Mouse (Mus musculus) MEL (cell line): ENCODE results near the gene Rps15. TPM values are rescaled to one million over a fixed set of nuclear protein-coding genes. Genes with fewer than 3 reads are reported as not detected.

ENCODE experiments used
- DNase-seq: peaks from one replicate; pipeline ENCODE4 v3.0.0; 2011; ENCODE audit warnings: low read depth, low spot score
- H3K27ac ChIP-seq: 2 replicates; pipeline ENCODE4 v1.5.1; 2012; ENCODE audit warnings: low read depth, mild to moderate bottlenecking, control low read depth, low read length, moderate library complexity; ENCODE audit not compliant: control insufficient read depth
- H3K27me3 ChIP-seq, 2 experiments: fragments of 150-350 bp in 1 of 2; sonication (generic) in 1 of 2; 2 replicates each; pipeline ENCODE4 v1.6.1; 2012; ENCODE audit warnings: low read length in 2 of 2, mild to moderate bottlenecking in 2 of 2, improper control_type of control experiment in 1 of 2, moderate library complexity in 1 of 2; ENCODE audit not compliant: insufficient read depth in 2 of 2, control insufficient read depth in 1 of 2
- H3K36me3 ChIP-seq, 2 experiments: 2 replicates each; pipeline ENCODE4 v1.6.1; 2012 to 2014; ENCODE audit warnings: low read length in 2 of 2, improper control_type of control experiment in 1 of 2, inconsistent platforms in 1 of 2, mild to moderate bottlenecking in 1 of 2; ENCODE audit not compliant: insufficient read depth in 2 of 2, control insufficient read depth in 1 of 2
- H3K4me1 ChIP-seq, 2 experiments: fragments of 150-350 bp in 1 of 2; sonication (generic) in 1 of 2; 2 replicates each; pipeline ENCODE4 v1.6.1; 2012; ENCODE audit warnings: low read length in 2 of 2, improper control_type of control experiment in 1 of 2, mild to moderate bottlenecking in 1 of 2; ENCODE audit not compliant: insufficient read depth in 2 of 2, control insufficient read depth in 1 of 2
- H3K4me3 ChIP-seq, 2 experiments: fragments of 150-350 bp in 1 of 2; sonication (generic) in 1 of 2; 2 replicates each; pipeline ENCODE4 v1.5.1; 2012; ENCODE audit warnings: low read depth in 2 of 2, low read length in 2 of 2, mild to moderate bottlenecking in 2 of 2, moderate library complexity in 2 of 2, control low read depth in 1 of 2, improper control_type of control experiment in 1 of 2; ENCODE audit not compliant: control insufficient read depth in 1 of 2, insufficient read depth in 1 of 2
- H3K79me2 ChIP-seq: 2 replicates; pipeline ENCODE4 v1.6.1; 2012; ENCODE audit warnings: mild to moderate bottlenecking, low read length, moderate library complexity; ENCODE audit not compliant: control insufficient read depth, poor library complexity, insufficient read depth
- H3K9ac ChIP-seq: 2 replicates; pipeline ENCODE4 v1.6.1; 2012; ENCODE audit warnings: low read depth, mild to moderate bottlenecking, control low read depth, low read length, moderate library complexity; ENCODE audit not compliant: control insufficient read depth, poor library complexity, severe bottlenecking
- H3K9me3 ChIP-seq: fragments of 150-350 bp; sonication (generic); replicated peaks from 2 replicates; pipeline ENCODE4 v1.6.1; 2012; ENCODE audit warnings: mild to moderate bottlenecking, low read length, improper control_type of control experiment, moderate library complexity; ENCODE audit not compliant: insufficient read depth
- BHLHE40 ChIP-seq: IDR thresholded peaks from 2 replicates; pipeline ENCODE4 v1.6.1; 2012; ENCODE audit warnings: low read depth, mild to moderate bottlenecking, inconsistent platforms, low read length, improper control_type of control experiment, borderline replicate concordance
- CHD2 ChIP-seq: IDR thresholded peaks from 2 replicates; pipeline ENCODE4 v1.6.1; 2011; ENCODE audit warnings: low read length, improper control_type of control experiment
- CTCF ChIP-seq, 3 experiments: IDR thresholded peaks in 2 of 3; conservative IDR thresholded peaks in 1 of 3; 2 replicates each; pipeline ENCODE4 v1.5.1; 2011 to 2012; ENCODE audit warnings: low read length in 3 of 3, low read depth in 2 of 3, mild to moderate bottlenecking in 2 of 3, improper control_type of control experiment in 1 of 3, inconsistent platforms in 1 of 3, mixed read lengths in 1 of 3, moderate library complexity in 1 of 3; ENCODE audit not compliant: control insufficient read depth in 1 of 3, insufficient read depth in 1 of 3, poor library complexity in 1 of 3, severe bottlenecking in 1 of 3
- ELF1 ChIP-seq: IDR thresholded peaks from 2 replicates; pipeline ENCODE4 v1.6.1; 2014; ENCODE audit warnings: low read depth, mild to moderate bottlenecking, inconsistent platforms, low read length, improper control_type of control experiment, moderate library complexity
- KAT2A ChIP-seq: conservative IDR thresholded peaks from 2 replicates; pipeline ENCODE4 v1.6.1; 2012; ENCODE audit warnings: low read depth, low read length, improper control_type of control experiment, inconsistent platforms
- MAFK ChIP-seq: IDR thresholded peaks from 2 replicates; pipeline ENCODE4 v1.6.1; 2011; ENCODE audit warnings: low read depth, mild to moderate bottlenecking, low read length, improper control_type of control experiment, borderline replicate concordance
- MAZ ChIP-seq: IDR thresholded peaks from 2 replicates; pipeline ENCODE4 v1.6.1; 2012; ENCODE audit warnings: low read depth, mild to moderate bottlenecking, inconsistent platforms, low read length, improper control_type of control experiment
- MEF2A ChIP-seq: IDR thresholded peaks from 2 replicates; pipeline ENCODE4 v1.6.1; 2014; ENCODE audit warnings: low read depth, mild to moderate bottlenecking, inconsistent platforms, low read length, improper control_type of control experiment; ENCODE audit not compliant: poor library complexity, insufficient replicate concordance, severe bottlenecking; ENCODE audit errors: extremely low read depth
- MXI1 ChIP-seq: IDR thresholded peaks from 2 replicates; pipeline ENCODE4 v1.6.1; 2011; ENCODE audit warnings: mild to moderate bottlenecking, low read depth, low read length, improper control_type of control experiment
- MYB ChIP-seq: IDR thresholded peaks from 2 replicates; pipeline ENCODE4 v1.6.1; 2011; ENCODE audit warnings: mild to moderate bottlenecking, low read depth, low read length, improper control_type of control experiment
- MYC ChIP-seq: IDR thresholded peaks from 2 replicates; pipeline ENCODE4 v1.6.1; 2011; ENCODE audit warnings: low read depth, mild to moderate bottlenecking, low read length, improper control_type of control experiment, moderate library complexity
- NELFE ChIP-seq: IDR thresholded peaks from 2 replicates; pipeline ENCODE4 v1.6.1; 2011; ENCODE audit warnings: low read depth, low read length, improper control_type of control experiment
- NRF1 ChIP-seq: IDR thresholded peaks from 2 replicates; pipeline ENCODE4 v1.6.1; 2014; ENCODE audit warnings: low read depth, mild to moderate bottlenecking, inconsistent platforms, low read length, improper control_type of control experiment, moderate library complexity; ENCODE audit not compliant: poor library complexity, insufficient read depth, severe bottlenecking
- POLR2A ChIP-seq, 2 experiments: IDR thresholded peaks; 2 replicates each; pipeline ENCODE4 v1.6.1; 2011 to 2012; ENCODE audit warnings: low read length in 2 of 2, mild to moderate bottlenecking in 2 of 2, control low read depth in 1 of 2, improper control_type of control experiment in 1 of 2, low read depth in 1 of 2, moderate library complexity in 1 of 2; ENCODE audit not compliant: control insufficient read depth in 1 of 2, insufficient read depth in 1 of 2, poor library complexity in 1 of 2
- POLR2AphosphoS2 ChIP-seq: IDR thresholded peaks from 2 replicates; pipeline ENCODE4 v1.6.1; 2011; ENCODE audit warnings: low read length, improper control_type of control experiment
- POLR2AphosphoS5 ChIP-seq: IDR thresholded peaks from 2 replicates; pipeline ENCODE4 v1.6.1; 2012; ENCODE audit warnings: low read depth, borderline replicate concordance, mild to moderate bottlenecking, inconsistent platforms, low read length, moderate library complexity, mixed read lengths
- RAD21 ChIP-seq: IDR thresholded peaks from 2 replicates; pipeline ENCODE4 v1.6.1; 2011; ENCODE audit warnings: mild to moderate bottlenecking, low read depth, low read length, improper control_type of control experiment
- SIN3A ChIP-seq: IDR thresholded peaks from 2 replicates; pipeline ENCODE4 v1.6.1; 2012; ENCODE audit warnings: low read length, improper control_type of control experiment, inconsistent platforms
- SMC3 ChIP-seq: IDR thresholded peaks from 2 replicates; pipeline ENCODE4 v1.6.1; 2011; ENCODE audit warnings: low read depth, low read length, improper control_type of control experiment
- TBP ChIP-seq: IDR thresholded peaks from 2 replicates; pipeline ENCODE4 v1.8.0; 2011; ENCODE audit warnings: low read depth, low read length, improper control_type of control experiment
- UBTF ChIP-seq: IDR thresholded peaks from 2 replicates; pipeline ENCODE4 v1.6.1; 2012; ENCODE audit warnings: low read depth, mild to moderate bottlenecking, inconsistent platforms, low read length, improper control_type of control experiment, moderate library complexity, borderline replicate concordance; ENCODE audit not compliant: insufficient read depth
- USF1 ChIP-seq: IDR thresholded peaks from 2 replicates; pipeline ENCODE4 v1.6.1; 2014; ENCODE audit warnings: low read depth, mild to moderate bottlenecking, inconsistent platforms, low read length, improper control_type of control experiment, moderate library complexity
- USF2 ChIP-seq, 2 experiments: IDR thresholded peaks; 2 replicates each; pipeline ENCODE4 v1.6.1; 2011 to 2012; ENCODE audit warnings: improper control_type of control experiment in 2 of 2, low read length in 2 of 2, borderline replicate concordance in 1 of 2, inconsistent platforms in 1 of 2, low read depth in 1 of 2, mild to moderate bottlenecking in 1 of 2; ENCODE audit not compliant: insufficient read depth in 1 of 2
- ZMIZ1 ChIP-seq: IDR thresholded peaks from 2 replicates; pipeline ENCODE4 v1.6.1; 2012; ENCODE audit warnings: low read depth, mild to moderate bottlenecking, inconsistent platforms, low read length, improper control_type of control experiment, moderate library complexity
- polyA plus RNA-seq, 2 experiments: library from polyadenylated mRNA; stranded (reverse) in 1 of 2; unstranded in 1 of 2; fragments of >175 nt in 1 of 2; fragments of >200 nt in 1 of 2; gene quantifications; 2 replicates each; pipeline versions ENCODE4 v1.2.1 to v1.2.4; 2012; ENCODE audit warnings: low replicate concordance in 2 of 2, low read depth in 1 of 2; ENCODE audit not compliant: insufficient read length in 2 of 2, insufficient read depth in 1 of 2, missing spikeins in 1 of 2
- total RNA-seq: library from RNA; depleted of rRNA; stranded (reverse); fragments of 300-350 nt; gene quantifications from 2 replicates; pipeline ENCODE4 v1.2.3, GENCODE M21; 2012

The Rps15 gene
- total and polyA plus RNA-seq, 3 experiments = 1,331 to 4,320 (median 3,905) TPM

DNA sequence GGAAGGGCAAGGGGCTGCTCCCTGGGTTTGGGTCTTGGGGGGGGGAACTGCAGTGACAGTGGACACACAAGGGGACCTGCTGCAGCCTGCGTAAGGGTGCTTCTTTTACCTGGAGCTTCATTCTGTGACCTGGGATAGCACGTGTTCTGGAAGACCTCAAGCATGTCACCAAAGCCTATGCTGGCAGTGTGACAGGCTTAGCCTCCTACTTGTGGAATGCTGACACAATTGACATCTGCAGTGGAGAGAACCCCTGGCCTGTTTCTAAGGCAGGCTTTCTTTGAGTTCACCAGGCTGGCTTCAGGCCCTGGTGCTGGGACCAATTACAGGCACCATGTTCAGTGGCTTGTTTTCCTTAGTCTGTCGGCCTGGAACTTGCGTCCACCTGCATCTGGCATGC lies 2.1 kb downstream of the Rps15 start:
- peaks cover 6 to 9% of the 10 kb centered on the region in 2 experiments; a peak in 3 of 4 replicates for H3K36me3 ChIP-seq
- H3K9ac ChIP-seq = peak overlapping the region; percentile 98

GRCm38 (mm10) chr10:80294788-80295303 lies 2.6 kb downstream of the Rps15 start:
- peak overlapping the region; percentile 98 for H3K9ac ChIP-seq
- DNase-seq = peak; percentile 74
- no peaks in the 10 kb centered on the region for H3K9me3 ChIP-seq
- peaks cover 19% of the 10 kb centered on the region for H3K79me2 ChIP-seq
- TF ChIP-seq SIN3A (peak; percentile 25; the same call in 1 of the 2 replicates), RAD21 (no peak), CHD2 (peak; percentile 51; the same call in 1 of the 2 replicates), MAFK (no peak), NELFE (peak; percentile 42; the same call in 1 of the 2 replicates), TBP (0 out of 2 replicates have a peak, but pooled peaks have one; percentile 10), USF2 (IDR thresholded peaks at IDR 0.05; ENCODE audit: borderline replicate concordance in 1 of 2, insufficient read depth in 1 of 2, low read depth in 1 of 2, low read length in 2 of 2) (no peak), KAT2A (no peak), ZMIZ1 (peak; percentile 91), BHLHE40 (0 out of 2 replicates have a peak, but pooled peaks have one; percentile 16), SMC3 (peak; percentile 6; the same call in 1 of the 2 replicates), CTCF (IDR thresholded peaks at IDR 0.05 in 2 of 3, conservative IDR thresholded peaks at IDR 0.05 in 1 of 3; ENCODE audit: control insufficient read depth in 1 of 3, insufficient read depth in 1 of 3, low read depth in 2 of 3, low read length in 3 of 3, poor library complexity in 1 of 3, severe bottlenecking in 1 of 3) (no peak), POLR2AphosphoS2 (peak; percentile 96), POLR2AphosphoS5 (peak; percentile 89; the same call in 1 of the 2 replicates), MAZ (no peak), NRF1 (no peak), MYB (peak; percentile 26; the same call in 1 of the 2 replicates), MYC (no peak), UBTF (no peak), ELF1 (no peak), MEF2A (0 out of 2 replicates have a peak, but pooled peaks have one; percentile 27), POLR2A (IDR thresholded peaks at IDR 0.05; ENCODE audit: control insufficient read depth in 1 of 2, insufficient read depth in 1 of 2, low read depth in 1 of 2, low read length in 2 of 2, poor library complexity in 1 of 2) (peak in 1 of 2 experiments; percentile 66; a peak in 3 of 4 replicates), MXI1 (peak; percentile 53)
- TF ChIP-seq, all 39 proteins: peak for 13
- Histone ChIP-seq H3K27me3 (no peaks in the 10 kb centered on the region), H3K4me3 (0 out of 4 replicates have a peak overlapping the region, but pooled peaks of 1 of the 2 experiments have one; percentile 95), H3K36me3 (peaks cover 6 to 9% of the 10 kb centered on the region in 2 experiments; a peak in 3 of 4 replicates), H3K27ac (no peak overlapping the region), H3K4me1 (peaks cover 0 to 23% of the 10 kb centered on the region in 2 experiments; a peak in 2 of 4 replicates)

More for the DNA sequence above, 2.1 kb downstream of the Rps15 start:
- Histone ChIP-seq H3K27ac (0 out of 2 replicates have a peak overlapping the region, but pooled peaks have one; percentile 17), H3K4me3 (peak overlapping the region in 1 of 2 experiments; percentile 95; a peak in 3 of 4 replicates)
- TF ChIP-seq CHD2 (no peak), USF1 (no peak)
- TF ChIP-seq, all 39 proteins: peak for 0
- Histone ChIP-seq H3K27me3 (no peaks in the 10 kb centered on the region), H3K4me1 (peaks cover 0 to 23% of the 10 kb centered on the region in 2 experiments; a peak in 2 of 4 replicates), H3K79me2 (peaks cover 19% of the 10 kb centered on the region), H3K9me3 (no peaks in the 10 kb centered on the region)
- peak; percentile 60 for DNase-seq
